Comparison of ENCODE assay signal across 17 mouse cellular contexts in genomic region chr2:75048071-75048470, GRCm38 (mm10).
"Had no signal": no experiment of that assay in that cellular context is flagged by ENCODE, and none has a peak within 500 bp of the region (broad histone marks: within the 10 kb centered on the region; RNA-seq: fewer than 3 reads in every experiment).

No protein-coding gene starts in this region.

- H3K9me3 ChIP-seq: lung, embryonic 15.5 days; midbrain, embryonic 13.5 days; midbrain, embryonic 15.5 days; neural tube, embryonic 12.5 days; stomach, embryonic 15.5 days had no signal

- H3K27me3 ChIP-seq: midbrain, embryonic 15.5 days; neural tube, embryonic 12.5 days; stomach, embryonic 15.5 days had no signal

- H3K36me3 ChIP-seq: lung, embryonic 15.5 days; midbrain, embryonic 13.5 days; midbrain, embryonic 15.5 days; neural tube, embryonic 12.5 days; stomach, embryonic 15.5 days had no signal

- H3K4me1 ChIP-seq: lung, embryonic 15.5 days; megakaryocyte, embryonic 14.5 days; midbrain, embryonic 13.5 days; midbrain, embryonic 15.5 days; neural tube, embryonic 12.5 days; stomach, embryonic 15.5 days had no signal

- H3K27ac ChIP-seq: lung, embryonic 15.5 days; macrophage; midbrain, embryonic 13.5 days; midbrain, embryonic 15.5 days; neural tube, embryonic 12.5 days; stomach, embryonic 15.5 days; stomach, postnatal 0 days had no signal

- DNase-seq: lung, adult 2 months; lung, postnatal 14 days; lung, postnatal 36 days; right cerebral cortex, postnatal 14 days; right cerebral cortex, postnatal 4 days; spleen, adult 18-20 months; thymus, adult 2 months; thymus, postnatal 25 days; thymus, postnatal 4 days had no signal

- H3K4me3 ChIP-seq: lung, embryonic 15.5 days; megakaryocyte, embryonic 14.5 days; midbrain, embryonic 13.5 days; midbrain, embryonic 15.5 days; neural tube, embryonic 12.5 days; stomach, embryonic 15.5 days had no signal
